Mouse (Mus musculus) A20 (cell line): ENCODE data around the gene Mthfd1l.
"Not testable (repeated sequence)": the region's sequence is repeated elsewhere in the genome, so short reads cannot be mapped to it uniquely, and the experiment has no call there.

Experiments
- DNase-seq: peaks from one replicate; pipeline ENCODE4 v3.0.0-alpha.2; 2011; ENCODE audit warnings: low read depth, low spot score

The Mthfd1l gene

GRCm38 (mm10) chr10:4200546-4201104, 227.7 kb downstream of the Mthfd1l start:
- no peak for DNase-seq

- DNase-seq, result no peak
Measured at GRCm38 (mm10) chr10:4201141-4201540, 228.2 kb downstream of the Mthfd1l start.

- DNase-seq, result not testable (repeated sequence)
Measured at GRCm38 (mm10) chr10:4203651-4204050, 230.7 kb downstream of the Mthfd1l start.

GRCm38 (mm10) chr10:4209040-4209439, 236.1 kb downstream of the Mthfd1l start:
- DNase-seq, result no peak

GRCm38 (mm10) chr10:4210313-4211066, 237.6 kb downstream of the Mthfd1l start:
- no peak for DNase-seq

GRCm38 (mm10) chr10:4211067-4211447, 238.1 kb downstream of the Mthfd1l start:
- DNase-seq, result no peak
